In the genomic region with DNA sequence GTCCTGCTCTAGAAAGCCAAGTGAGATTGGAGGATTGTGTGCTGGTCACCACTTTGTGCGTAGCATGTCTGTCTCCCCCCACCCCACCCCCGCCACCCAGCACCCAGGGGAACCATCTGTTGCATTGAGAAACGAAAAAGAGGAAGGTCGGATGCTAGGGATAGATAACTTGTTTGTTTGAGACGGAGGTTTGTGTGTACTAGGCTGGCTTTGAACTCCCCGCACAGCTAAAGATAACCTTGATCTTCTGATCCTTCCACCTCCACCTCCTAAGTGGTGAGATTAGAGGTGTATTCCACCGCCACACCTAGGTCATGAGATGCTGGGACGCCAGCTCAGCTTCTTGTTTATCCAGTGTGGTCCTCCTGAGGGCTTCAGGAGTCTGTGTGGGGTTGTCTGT, we compare ENCODE assay signal across 18 mouse cellular contexts. TPM values are rescaled to one million over a fixed set of nuclear protein-coding genes. Genes with fewer than 3 reads are reported as not detected.
"Had no signal": no experiment of that assay in that cellular context is flagged by ENCODE, and none has a peak within 500 bp of the region (broad histone marks: within the 10 kb centered on the region; RNA-seq: fewer than 3 reads in every experiment).

No protein-coding gene starts in this region.

- H3K9ac ChIP-seq: neural tube, embryonic 13.5 days; neural tube, embryonic 15.5 days; stomach, embryonic 15.5 days had no signal

- H3K4me2 ChIP-seq: neural tube, embryonic 13.5 days; neural tube, embryonic 15.5 days; stomach, embryonic 15.5 days had no signal

- H3K36me3 ChIP-seq: neural tube, embryonic 13.5 days; neural tube, embryonic 15.5 days; stomach, embryonic 15.5 days had no signal

- H3K27ac ChIP-seq: neural tube, embryonic 13.5 days; neural tube, embryonic 15.5 days; stomach, embryonic 15.5 days; stomach, postnatal 0 days had no signal

- DNase-seq: retina, postnatal 1 day; right cerebral cortex, adult 18-20 months; right cerebral cortex, postnatal 14 days; right cerebral cortex, postnatal 25 days; right cerebral cortex, postnatal 4 days; spleen, adult 18-20 months; thymus, adult 18-20 months; thymus, adult 2 months; thymus, postnatal 14 days; thymus, postnatal 25 days; thymus, postnatal 36 days; thymus, postnatal 4 days had no signal

- H3K4me3 ChIP-seq: neural tube, embryonic 13.5 days; neural tube, embryonic 15.5 days; stomach, embryonic 15.5 days had no signal

- H3K27me3 ChIP-seq: neural tube, embryonic 15.5 days had no signal

- H3K9me3 ChIP-seq: neural tube, embryonic 13.5 days; neural tube, embryonic 15.5 days; stomach, embryonic 15.5 days had no signal

RNA-seq across cellular contexts. Expression of a gene that starts 4.5 kb away (rescaled TPM):
- polyA plus RNA-seq: stomach, postnatal 0 days; thymus, postnatal 0 days had no signal

RNA-seq across cellular contexts. Expression of a gene that starts 25.4 kb away (rescaled TPM):
- total RNA-seq: neutrophil, adult 5-6 weeks had no signal
